Mouse (Mus musculus) common myeloid progenitor, adult 5-6 weeks (primary cell): ENCODE measurements around the gene Bmp8b. TPM values are rescaled to one million over a fixed set of nuclear protein-coding genes. Genes with fewer than 3 reads are reported as not detected.

Experiments used
- ATAC-seq: replicated peaks from 2 replicates; pipeline ENCODE4 v1.8.0; 2016; ENCODE audit warnings: low read depth, mild to moderate bottlenecking, moderate TSS enrichment, inconsistent platforms; ENCODE audit not compliant: poor library complexity, severe bottlenecking
- total RNA-seq: library from RNA; stranded (forward); fragments of 200-1000, 187-1606 nt; gene quantifications from 2 replicates; pipeline ENCODE4 v1.2.3, GENCODE M21; 2017

The Bmp8b gene
- total RNA-seq, 1 experiment from 2014 or later = not detected

- peak; percentile 80 for ATAC-seq
Observed at GRCm38 (mm10) chr4:123162305-123162917, 57.4 kb downstream of the Bmp8b start.

GRCm38 (mm10) chr4:123164157-123164556, 59.2 kb downstream of the Bmp8b start:
- no peak for ATAC-seq

GRCm38 (mm10) chr4:123171811-123172210, 66.8 kb downstream of the Bmp8b start:
- ATAC-seq = peak; percentile 72; the same call in 1 of the 2 replicates

Other genes starting within 250 kb of the Bmp8b start
- 114 and 153 TPM in 2 replicates for gene Cap1, start 219.1 kb upstream of the Bmp8b start, total RNA-seq
- gene Mfsd2a, start 144.0 kb upstream of the Bmp8b start, total RNA-seq = not detected in 2 replicates
- gene Mycl, start 109.5 kb upstream of the Bmp8b start, total RNA-seq = 1.5 and 3.7 TPM in 2 replicates
- 26.4 and 39.4 TPM in 2 replicates for gene Trit1, start 88.6 kb upstream of the Bmp8b start, total RNA-seq
- gene Oxct2b, start 11.1 kb downstream of the Bmp8b start, total RNA-seq = not detected in 2 replicates
- 72.2 and 91.1 TPM in 2 replicates for gene Ppie, start 34.8 kb downstream of the Bmp8b start, total RNA-seq
- gene Hpcal4, start 78.1 kb downstream of the Bmp8b start, total RNA-seq = not detected in 2 replicates
- gene Nt5c1a, start 96.3 kb downstream of the Bmp8b start, total RNA-seq = not detected in 2 replicates
- gene Heyl, start 128.4 kb downstream of the Bmp8b start, total RNA-seq = not detected in 2 replicates
- gene Pabpc4, start 157.2 kb downstream of the Bmp8b start, total RNA-seq = 140 and 158 TPM in 2 replicates
- not detected in 2 replicates for gene Oxct2a, start 218.5 kb downstream of the Bmp8b start, total RNA-seq
- gene Bmp8a, start 238.1 kb downstream of the Bmp8b start, total RNA-seq = not detected in 2 replicates